Mouse (Mus musculus) brain, embryonic 18.5 days (tissue): Measurements from ENCODE around the gene Fgf23.

Source experiments
- DNase-seq: peaks from one replicate; pipeline ENCODE4 v3.0.0-alpha.2; 2012; ENCODE audit warnings: low read depth, low spot score

Gene Fgf23

DNA sequence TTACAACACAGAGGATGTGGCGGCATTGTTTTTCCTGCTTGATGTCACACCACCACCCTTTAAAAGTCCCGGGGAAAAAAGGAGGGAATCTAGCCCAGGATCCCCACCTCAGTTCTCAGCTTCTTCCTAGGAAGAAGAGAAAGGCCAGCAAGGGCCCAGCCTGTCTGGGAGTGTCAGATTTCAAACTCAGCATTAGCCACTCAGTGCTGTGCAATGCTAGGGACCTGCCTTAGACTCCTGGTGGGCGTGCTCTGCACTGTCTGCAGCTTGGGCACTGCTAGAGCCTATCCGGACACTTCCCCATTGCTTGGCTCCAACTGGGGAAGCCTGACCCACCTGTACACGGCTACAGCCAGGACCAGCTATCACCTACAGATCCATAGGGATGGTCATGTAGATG, at the start of gene Fgf23:
Gene Fgf23, plus strand, starts transcription at position 86 of the 400 bp plus-strand sequence.
- DNase-seq: no peak

- no peak for DNase-seq
These were observed 47.9 kb upstream of the Fgf23 start for GRCm38 (mm10) chr6:127024836-127025235.

DNA sequence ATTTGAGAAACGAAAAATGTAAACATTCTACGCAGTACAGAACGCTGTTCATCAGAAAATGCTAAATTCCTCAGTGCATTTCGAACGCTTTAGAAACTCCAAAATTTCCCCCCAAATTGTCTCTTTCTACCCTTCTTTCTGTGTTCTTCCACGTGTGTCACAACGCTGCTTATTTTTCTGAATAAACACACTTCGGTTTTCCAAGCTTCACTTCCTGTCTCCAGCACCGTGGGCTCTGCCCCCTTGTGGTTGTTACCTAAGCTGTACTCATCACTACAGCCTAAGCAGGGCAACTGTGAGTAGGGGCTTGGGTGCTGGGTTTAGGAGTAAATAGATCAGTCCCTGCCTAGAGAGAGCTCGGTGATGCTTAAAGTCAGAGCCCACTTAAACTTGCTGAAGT, 37.9 kb upstream of the Fgf23 start:
- no peak for DNase-seq

DNA sequence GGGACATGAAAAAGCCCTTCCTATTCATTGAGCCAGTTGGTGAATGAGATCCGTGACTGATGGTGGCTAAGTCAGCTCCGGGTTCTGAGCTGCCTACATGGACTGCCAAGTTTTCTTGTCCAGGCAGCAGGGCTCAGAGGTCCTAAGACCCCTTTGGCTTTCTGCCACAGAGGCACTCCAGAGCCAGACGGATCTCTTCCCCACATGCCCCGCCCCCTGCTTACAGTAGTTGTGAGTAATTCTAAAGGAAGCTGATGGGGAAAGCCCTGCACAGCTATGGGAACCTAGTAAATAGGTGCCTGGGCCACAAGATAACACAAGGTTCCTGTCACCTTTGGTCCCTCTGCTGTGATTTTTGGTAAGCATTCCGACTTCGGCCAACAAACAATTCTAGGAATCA, 27.8 kb upstream of the Fgf23 start:
- no peak for DNase-seq

DNA sequence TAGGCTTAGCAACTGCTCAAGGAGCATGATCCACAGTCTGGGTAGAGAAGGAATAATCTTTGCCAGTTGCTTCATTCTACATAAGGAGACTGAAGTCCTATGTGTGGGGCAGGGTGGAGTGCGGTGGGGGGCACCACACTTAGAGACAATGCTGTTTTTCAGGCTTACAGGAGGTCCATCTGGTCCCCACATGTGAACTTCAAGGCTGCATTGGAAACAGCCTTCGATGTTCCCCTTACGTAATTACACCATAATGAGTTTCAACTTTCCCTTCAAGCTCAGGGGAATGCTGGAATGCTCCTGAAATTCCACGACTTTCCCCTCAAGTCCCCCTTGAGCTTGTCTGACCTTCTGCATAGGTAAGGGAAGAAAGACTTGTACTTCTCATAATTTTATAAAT, 21.9 kb upstream of the Fgf23 start:
- DNase-seq: no peak

- DNase-seq: no peak
These were observed 15.6 kb upstream of the Fgf23 start for GRCm38 (mm10) chr6:127056990-127057588.

DNA sequence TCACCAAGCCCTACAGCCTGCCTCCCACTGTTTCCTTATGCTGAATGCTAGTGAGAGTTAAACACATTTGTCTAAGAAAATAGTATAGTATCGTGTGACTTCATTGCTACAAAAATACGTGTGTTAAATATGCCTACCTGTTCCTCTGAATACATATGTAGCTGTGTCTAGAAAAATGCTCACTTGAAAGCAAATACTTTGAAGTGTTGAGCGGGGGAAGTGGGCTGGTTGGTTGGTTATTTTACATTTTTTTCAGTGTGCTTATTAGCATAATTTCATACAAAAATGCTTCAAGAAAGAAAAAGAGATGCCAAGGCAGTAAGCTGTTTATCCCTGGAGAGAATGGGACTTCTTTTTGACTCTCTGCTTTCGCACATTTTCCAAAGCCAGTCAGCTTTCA, 12.7 kb upstream of the Fgf23 start:
- DNase-seq: no peak

DNA sequence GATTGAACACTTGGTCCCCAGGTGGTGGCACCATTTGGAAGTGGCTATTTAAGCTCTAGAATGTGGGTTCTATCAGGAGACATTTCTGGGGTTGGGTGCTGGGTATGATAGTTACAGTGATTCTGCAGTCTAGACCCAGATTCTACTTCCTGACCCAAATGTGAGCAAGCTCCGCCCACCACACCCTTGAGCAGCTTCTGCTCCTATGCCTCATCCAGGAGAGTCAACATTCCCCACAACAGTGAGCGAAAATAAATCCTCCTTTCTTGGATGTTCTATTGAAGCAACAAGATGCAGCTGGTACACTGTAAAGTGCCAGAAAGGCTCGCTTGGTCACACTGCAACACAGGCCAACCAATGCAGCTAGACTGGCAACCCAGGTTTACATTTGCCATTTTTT, 8.8 kb upstream of the Fgf23 start:
- DNase-seq: no peak

GRCm38 (mm10) chr6:127064815-127065214, 7.9 kb upstream of the Fgf23 start:
- DNase-seq: no peak

GRCm38 (mm10) chr6:127079867-127080731, 7.4 kb downstream of the Fgf23 start:
- peak; percentile 65 for DNase-seq

GRCm38 (mm10) chr6:127081820-127082219, 9.1 kb downstream of the Fgf23 start:
- DNase-seq: no peak

- no peak for DNase-seq
These were observed 14.0 kb downstream of the Fgf23 start for GRCm38 (mm10) chr6:127086739-127087138.

DNA sequence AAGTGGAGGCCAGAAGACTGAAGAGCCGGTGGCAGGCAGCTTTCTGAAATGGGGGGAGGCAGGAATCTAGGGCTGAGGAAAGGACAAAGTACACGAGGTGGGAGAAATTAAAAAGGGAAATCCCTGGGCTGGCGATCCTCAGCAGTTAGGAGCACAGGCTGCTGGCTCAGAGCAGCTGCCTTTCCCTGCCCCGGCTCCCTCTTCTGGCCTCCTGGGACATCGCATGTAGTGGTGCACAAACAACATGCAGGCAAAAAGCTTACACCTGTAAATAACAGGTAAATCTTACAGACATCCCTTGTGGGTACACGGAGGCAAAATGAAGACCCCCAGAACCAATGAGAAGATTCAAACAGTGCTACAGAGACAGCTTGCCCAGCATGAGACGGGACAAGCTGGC, 21.9 kb downstream of the Fgf23 start:
- no peak for DNase-seq

DNA sequence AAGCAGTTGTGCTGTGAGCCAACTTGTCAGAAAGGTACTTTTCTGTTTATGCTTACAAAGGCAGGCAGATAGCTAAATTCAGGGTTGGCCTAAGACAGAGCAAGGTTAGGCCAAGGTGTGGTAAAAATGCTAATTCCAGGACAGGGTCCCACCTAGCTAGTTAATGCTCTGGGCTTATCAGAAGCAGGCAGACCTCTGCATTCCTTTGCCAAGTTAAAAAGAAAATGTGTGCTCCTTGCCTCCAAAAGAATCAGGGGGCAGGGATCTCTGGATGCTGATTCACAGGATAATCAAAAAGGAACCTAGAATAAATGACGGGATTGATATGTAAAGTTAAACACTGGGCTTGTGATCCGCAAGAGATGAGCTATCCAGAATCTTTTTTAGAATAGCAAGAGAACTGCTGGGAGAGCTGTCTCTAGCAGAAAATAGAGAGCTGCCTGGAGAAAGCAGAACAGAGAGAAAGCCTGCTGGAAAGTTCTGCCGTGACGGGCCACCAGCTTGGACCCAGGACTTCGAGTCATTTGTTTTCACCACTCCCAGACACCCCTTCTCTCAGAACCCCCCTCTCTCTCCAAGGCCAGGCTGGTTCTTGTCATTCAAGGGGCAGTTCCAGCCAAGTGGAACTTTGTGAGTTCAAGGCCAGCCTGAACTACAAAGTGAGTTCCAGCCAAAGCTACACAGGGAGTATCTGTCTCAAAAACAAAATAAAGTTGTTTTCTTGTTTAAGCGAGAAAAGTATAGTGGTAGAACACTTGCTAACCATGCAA, 31.0 kb downstream of the Fgf23 start:
- no peak for DNase-seq

DNA sequence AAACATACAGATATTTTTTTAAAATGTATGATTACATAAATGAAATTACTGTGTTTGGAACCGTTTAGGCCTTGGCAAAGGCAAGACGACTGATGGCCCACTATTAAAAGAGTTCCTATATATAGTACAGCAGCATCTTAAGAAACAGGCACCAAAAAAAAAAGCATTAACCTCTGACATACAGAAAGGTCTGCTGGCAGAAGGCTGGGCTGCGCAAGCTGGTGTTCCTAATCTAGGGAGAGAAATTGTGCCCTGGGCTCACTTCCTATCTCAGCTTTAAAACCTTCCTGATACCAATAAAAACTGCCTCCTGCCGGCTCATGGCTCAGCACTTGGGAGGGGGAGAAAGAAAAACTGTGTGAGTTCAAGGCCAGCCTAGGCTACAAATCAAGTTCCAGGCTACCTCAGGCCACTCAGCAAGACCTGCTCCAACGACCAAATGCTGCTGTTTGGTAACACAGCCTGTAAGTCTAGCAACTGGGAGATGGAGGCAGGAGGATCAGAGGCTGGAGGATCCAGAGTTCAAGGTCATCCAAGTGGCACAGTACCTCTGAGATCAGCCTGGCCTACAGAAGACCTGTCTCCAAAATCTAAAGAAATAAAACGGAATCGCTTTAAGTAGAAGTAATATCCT, 31.8 kb downstream of the Fgf23 start:
- no peak for DNase-seq

DNA sequence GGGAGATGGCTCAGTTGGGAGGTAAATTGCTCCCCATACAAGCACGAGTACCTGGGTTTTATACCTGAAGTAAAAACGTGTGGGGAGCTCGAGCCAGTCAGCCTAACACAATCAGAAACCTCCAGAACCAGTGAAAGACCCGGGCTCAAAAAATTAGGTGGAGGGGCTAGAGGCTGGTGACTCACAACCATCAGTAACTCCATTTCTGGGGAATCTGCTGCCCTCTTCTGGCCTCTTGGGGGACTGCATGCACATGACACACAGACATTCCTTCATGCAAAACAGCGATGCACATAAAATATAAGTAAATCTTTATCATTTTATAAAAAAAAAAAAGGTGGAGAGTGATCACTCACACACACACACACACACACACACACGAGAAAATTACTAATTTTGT, 32.4 kb downstream of the Fgf23 start:
- no peak for DNase-seq

- no peak for DNase-seq
These were observed 33.5 kb downstream of the Fgf23 start for GRCm38 (mm10) chr6:127106189-127106588.

DNA sequence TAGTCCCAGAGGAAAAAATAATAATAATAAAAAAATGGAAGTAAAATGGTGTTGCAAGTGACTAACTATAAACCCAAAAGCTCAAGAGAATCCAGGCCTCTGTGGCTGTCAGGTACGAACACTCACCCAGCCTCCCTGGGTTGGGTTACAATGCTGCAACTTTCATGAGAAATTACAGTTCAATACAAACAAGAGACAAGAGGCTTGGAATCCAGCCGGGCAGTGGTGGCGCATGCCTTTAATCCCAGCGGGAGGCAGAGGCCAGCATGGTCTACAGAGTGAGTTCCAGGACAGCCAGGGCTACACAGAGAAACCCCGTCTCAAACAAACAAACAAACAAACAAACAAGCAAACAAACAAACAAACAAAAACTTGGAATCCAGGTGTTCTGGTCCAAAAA, 34.0 kb downstream of the Fgf23 start:
- DNase-seq: no peak

DNA sequence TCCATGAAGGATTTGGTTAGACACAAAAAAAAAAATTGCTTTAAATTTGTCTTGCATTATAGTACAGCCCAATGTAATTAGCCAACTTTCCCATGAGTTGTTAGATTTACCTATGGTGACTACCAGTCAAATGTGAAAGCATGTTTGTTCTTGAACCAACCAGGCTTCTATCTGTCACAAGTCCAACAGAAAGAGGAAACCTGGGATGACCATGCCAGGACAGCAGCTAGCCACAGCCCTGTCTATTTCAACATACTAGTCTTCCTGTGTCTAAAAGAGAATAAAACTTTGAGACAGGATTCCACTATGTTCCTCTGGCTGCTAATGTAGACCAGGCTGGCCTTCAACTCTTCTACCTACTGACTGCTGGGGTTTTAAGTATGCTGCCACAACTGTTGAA, 34.7 kb downstream of the Fgf23 start:
- DNase-seq: no peak

- DNase-seq: no peak
These were observed 35.8 kb downstream of the Fgf23 start for GRCm38 (mm10) chr6:127108368-127109060.

GRCm38 (mm10) chr6:127109402-127109930, 36.8 kb downstream of the Fgf23 start, which contains the start of gene Tigar:
Tigar (minus strand) TSS chr6:127109557.
- DNase-seq: peak; percentile 88
